Mouse (Mus musculus) heart, embryonic 14.5 days (tissue): ENCODE results near the gene Ulk4. TPM values are rescaled to one million over a fixed set of nuclear protein-coding genes. Genes with fewer than 3 reads are reported as not detected.

ENCODE experiments used
- ATAC-seq: fragments of 200-750 bp; cut with Nextera tagmentation; 2 replicates; pipeline ENCODE4 v1.8.0; 2017; ENCODE audit warnings: low read depth, moderate TSS enrichment; ENCODE audit not compliant: insufficient number of reproducible peaks, insufficient read depth, low FRiP score
- H3K27ac ChIP-seq, 2 experiments: fragments of 200-500 bp in 1 of 2; fragments of 300-500 bp in 1 of 2; sonication (generic) in 1 of 2; replicated peaks in 1 of 2; 2 replicates each; pipeline ENCODE4 v1.5.1; 2012 to 2014; ENCODE audit warnings: low read depth in 2 of 2, low read length in 2 of 2, control low read depth in 1 of 2, mild to moderate bottlenecking in 1 of 2, mixed read lengths in 1 of 2; ENCODE audit not compliant: control insufficient read depth in 1 of 2, insufficient read depth in 1 of 2
- H3K27me3 ChIP-seq: fragments of 300-500 bp; sonication (generic); 2 replicates; pipeline ENCODE4 v1.6.1; 2014; ENCODE audit warnings: mild to moderate bottlenecking, low read length, control low read depth; ENCODE audit not compliant: control insufficient read depth, insufficient read depth
- H3K36me3 ChIP-seq: fragments of 300-500 bp; sonication (generic); 2 replicates; pipeline ENCODE4 v1.6.1; 2014; ENCODE audit warnings: mild to moderate bottlenecking, control low read depth, low read length, mixed read lengths; ENCODE audit not compliant: control insufficient read depth, insufficient read depth
- H3K4me1 ChIP-seq, 2 experiments: fragments of 200-500 bp in 1 of 2; fragments of 300-500 bp in 1 of 2; sonication (generic) in 1 of 2; 2 replicates each; pipeline ENCODE4 v1.6.1; 2012 to 2014; ENCODE audit warnings: low read length in 2 of 2, control low read depth in 1 of 2, mixed read lengths in 1 of 2; ENCODE audit not compliant: control insufficient read depth in 2 of 2, insufficient read depth in 2 of 2
- H3K4me2 ChIP-seq: fragments of 300-500 bp; sonication (generic); 2 replicates; pipeline ENCODE4 v1.6.1; 2014; ENCODE audit warnings: mild to moderate bottlenecking, low read length
- H3K4me3 ChIP-seq, 2 experiments: fragments of 200-500 bp in 1 of 2; fragments of 300-500 bp in 1 of 2; sonication (generic) in 1 of 2; 2 replicates each; pipeline ENCODE4 v1.5.1; 2012 to 2014; ENCODE audit warnings: low read length in 2 of 2, mild to moderate bottlenecking in 2 of 2, control low read depth in 1 of 2, low read depth in 1 of 2, moderate library complexity in 1 of 2; ENCODE audit not compliant: control insufficient read depth in 1 of 2, insufficient read depth in 1 of 2
- H3K9ac ChIP-seq: fragments of 300-500 bp; sonication (generic); 2 replicates; pipeline ENCODE4 v1.6.1; 2014; ENCODE audit warnings: mild to moderate bottlenecking, low read length
- H3K9me3 ChIP-seq: fragments of 300-500 bp; sonication (generic); 2 replicates; pipeline ENCODE4 v1.6.1; 2016; ENCODE audit warnings: low read length, control low read depth; ENCODE audit not compliant: control insufficient read depth
- WGBS: fragments of 180-500 bp; shearing (Covaris S2); extraction: QIAGEN DNeasy Blood & Tissue Kit; methylation state at CpG from one replicate; pipeline ENCODE4 v1.1.7; 2014; 5-methylcytosine and 5-hydroxymethylcytosine counted together
- polyA plus RNA-seq: library from polyadenylated mRNA; unstranded; fragments of >200 nt; fragmentation: Nextera tagmentation; extraction: Ambion mirVana; gene quantifications from 2 replicates; pipeline ENCODE4 v1.2.1, GENCODE M21; 2014

Gene Ulk4
- polyA plus RNA-seq, 1 experiment from 2014 or later, result 95.4 TPM

GRCm38 (mm10) chr9:121068115-121068514 is 208.9 kb downstream of the Ulk4 start:
- WGBS, result 73% methylated on average over 5 of the region's 5 CpGs
- H3K4me3 ChIP-seq, result no peak overlapping the region
- no peak overlapping the region for H3K27ac ChIP-seq
- no peak overlapping the region for H3K4me2 ChIP-seq
- peaks cover under 1 to 6% of the 10 kb centered on the region in 2 experiments; a peak in 3 of 4 replicates for H3K4me1 ChIP-seq
- no peaks in the 10 kb centered on the region for H3K36me3 ChIP-seq
- no peak overlapping the region for H3K9ac ChIP-seq
- no peak for ATAC-seq
- H3K27me3 ChIP-seq, result no peaks in the 10 kb centered on the region
- no peaks in the 10 kb centered on the region for H3K9me3 ChIP-seq

GRCm38 (mm10) chr9:121067043-121067442 is 210.0 kb downstream of the Ulk4 start:
- Histone ChIP-seq H3K4me2 (no peak overlapping the region), H3K9me3 (no peaks in the 10 kb centered on the region), H3K27ac (no peak overlapping the region), H3K9ac (no peak overlapping the region), H3K27me3 (no peaks in the 10 kb centered on the region), H3K4me1 (peaks cover 11 to 12% of the 10 kb centered on the region in 2 experiments), H3K36me3 (no peaks in the 10 kb centered on the region), H3K4me3 (no peak overlapping the region)
- ATAC-seq, result no peak
- 81% methylated on average over 10 of the region's 10 CpGs for WGBS

GRCm38 (mm10) chr9:121065383-121065978 is 211.5 kb downstream of the Ulk4 start:
- H3K9me3 ChIP-seq, result no peaks in the 10 kb centered on the region
- H3K27ac ChIP-seq, result no peak overlapping the region
- H3K4me2 ChIP-seq, result no peak overlapping the region
- ATAC-seq, result no peak
- H3K9ac ChIP-seq, result no peak overlapping the region
- peaks cover 10 to 14% of the 10 kb centered on the region in 2 experiments for H3K4me1 ChIP-seq
- H3K36me3 ChIP-seq, result no peaks in the 10 kb centered on the region
- no peaks in the 10 kb centered on the region for H3K27me3 ChIP-seq
- no peak overlapping the region for H3K4me3 ChIP-seq
- 73% methylated on average over 10 of the region's 10 CpGs for WGBS

- Histone ChIP-seq H3K4me1 (peaks cover 10 to 14% of the 10 kb centered on the region in 2 experiments), H3K4me2 (no peak overlapping the region), H3K36me3 (no peaks in the 10 kb centered on the region), H3K27me3 (no peaks in the 10 kb centered on the region), H3K9ac (no peak overlapping the region), H3K9me3 (no peaks in the 10 kb centered on the region), H3K27ac (no peak overlapping the region), H3K4me3 (no peak overlapping the region)
- no peak for ATAC-seq
- 84% methylated on average over 14 of the region's 14 CpGs for WGBS
These were observed 212.2 kb downstream of the Ulk4 start for GRCm38 (mm10) chr9:121064606-121065355.

GRCm38 (mm10) chr9:121062671-121063070 is 214.3 kb downstream of the Ulk4 start:
- H3K27ac ChIP-seq, result no peak overlapping the region
- 6% methylated on average over 3 of the region's 3 CpGs for WGBS
- H3K4me3 ChIP-seq, result no peak overlapping the region
- H3K9me3 ChIP-seq, result no peaks in the 10 kb centered on the region
- no peaks in the 10 kb centered on the region for H3K36me3 ChIP-seq
- no peak overlapping the region for H3K4me2 ChIP-seq
- no peaks in the 10 kb centered on the region for H3K27me3 ChIP-seq
- peaks cover 10 to 14% of the 10 kb centered on the region in 2 experiments for H3K4me1 ChIP-seq
- H3K9ac ChIP-seq, result no peak overlapping the region
- no peak for ATAC-seq

GRCm38 (mm10) chr9:121061820-121062623 is 215.0 kb downstream of the Ulk4 start:
- Histone ChIP-seq H3K4me2 (no peak overlapping the region), H3K27me3 (no peaks in the 10 kb centered on the region), H3K9ac (no peak overlapping the region), H3K27ac (no peak overlapping the region), H3K4me1 (peaks cover 10 to 14% of the 10 kb centered on the region in 2 experiments), H3K4me3 (no peak overlapping the region), H3K9me3 (no peaks in the 10 kb centered on the region), H3K36me3 (no peaks in the 10 kb centered on the region)
- ATAC-seq, result no peak
- WGBS, result 49% methylated on average over 12 of the region's 12 CpGs

- 75% methylated on average over 8 of the region's 8 CpGs for WGBS
- ATAC-seq, result no peak
- Histone ChIP-seq H3K27me3 (no peaks in the 10 kb centered on the region), H3K9ac (no peak overlapping the region), H3K9me3 (no peaks in the 10 kb centered on the region), H3K4me3 (no peak overlapping the region), H3K27ac (no peak overlapping the region), H3K4me2 (no peak overlapping the region), H3K4me1 (peaks cover 10 to 14% of the 10 kb centered on the region in 2 experiments), H3K36me3 (no peaks in the 10 kb centered on the region)
These were observed 216.7 kb downstream of the Ulk4 start for GRCm38 (mm10) chr9:121060331-121060730.
